Mouse (Mus musculus) forebrain, embryonic 13.5 days (tissue): ENCODE measurements around the gene Ndufa11. TPM values are rescaled to one million over a fixed set of nuclear protein-coding genes. Genes with fewer than 3 reads are reported as not detected.

Source experiments
- ATAC-seq: fragments of 200-750 bp; cut with Nextera tagmentation; 2 replicates; pipeline ENCODE4 v1.8.0; 2017
- H3K27ac ChIP-seq: fragments of 300-500 bp; sonication (generic); 2 replicates; pipeline ENCODE4 v1.5.1; 2015; ENCODE audit warnings: inconsistent platforms, mild to moderate bottlenecking, moderate library complexity
- H3K27me3 ChIP-seq: fragments of 300-500 bp; sonication (generic); 2 replicates; pipeline ENCODE4 v1.6.1; 2015; ENCODE audit warnings: mild to moderate bottlenecking, inconsistent platforms
- H3K36me3 ChIP-seq: fragments of 300-500 bp; sonication (generic); 2 replicates; pipeline ENCODE4 v1.6.1; 2015; ENCODE audit warnings: mild to moderate bottlenecking, inconsistent platforms; ENCODE audit not compliant: poor library complexity, severe bottlenecking
- H3K4me1 ChIP-seq: fragments of 300-500 bp; sonication (generic); 2 replicates; pipeline ENCODE4 v1.6.1; 2015; ENCODE audit warnings: inconsistent platforms
- H3K4me2 ChIP-seq: fragments of 300-500 bp; sonication (generic); 2 replicates; pipeline ENCODE4 v1.6.1; 2015; ENCODE audit warnings: inconsistent platforms, mild to moderate bottlenecking, moderate library complexity
- H3K4me3 ChIP-seq: fragments of 300-500 bp; sonication (generic); 2 replicates; pipeline ENCODE4 v1.5.1; 2015; ENCODE audit warnings: mild to moderate bottlenecking, inconsistent platforms
- H3K9ac ChIP-seq: fragments of 300-500 bp; sonication (generic); 2 replicates; pipeline ENCODE4 v1.6.1; 2015; ENCODE audit warnings: mild to moderate bottlenecking, inconsistent platforms
- H3K9me3 ChIP-seq: fragments of 300-500 bp; sonication (generic); replicated peaks from 2 replicates; pipeline ENCODE4 v1.6.1; 2016; ENCODE audit warnings: inconsistent platforms
- WGBS: fragments of 180-500 bp; shearing (Covaris S2); methylation state at CpG from one replicate; pipeline ENCODE4 v1.1.7; 2015; 5-methylcytosine and 5-hydroxymethylcytosine counted together
- polyA plus RNA-seq: library from polyadenylated mRNA; unstranded; fragments of >200 nt; fragmentation: Nextera tagmentation; extraction: Ambion mirVana; gene quantifications from 2 replicates; pipeline ENCODE4 v1.2.1, GENCODE M21; 2015

The Ndufa11 gene
- 433 and 459 TPM in 2 replicates for polyA plus RNA-seq

DNA sequence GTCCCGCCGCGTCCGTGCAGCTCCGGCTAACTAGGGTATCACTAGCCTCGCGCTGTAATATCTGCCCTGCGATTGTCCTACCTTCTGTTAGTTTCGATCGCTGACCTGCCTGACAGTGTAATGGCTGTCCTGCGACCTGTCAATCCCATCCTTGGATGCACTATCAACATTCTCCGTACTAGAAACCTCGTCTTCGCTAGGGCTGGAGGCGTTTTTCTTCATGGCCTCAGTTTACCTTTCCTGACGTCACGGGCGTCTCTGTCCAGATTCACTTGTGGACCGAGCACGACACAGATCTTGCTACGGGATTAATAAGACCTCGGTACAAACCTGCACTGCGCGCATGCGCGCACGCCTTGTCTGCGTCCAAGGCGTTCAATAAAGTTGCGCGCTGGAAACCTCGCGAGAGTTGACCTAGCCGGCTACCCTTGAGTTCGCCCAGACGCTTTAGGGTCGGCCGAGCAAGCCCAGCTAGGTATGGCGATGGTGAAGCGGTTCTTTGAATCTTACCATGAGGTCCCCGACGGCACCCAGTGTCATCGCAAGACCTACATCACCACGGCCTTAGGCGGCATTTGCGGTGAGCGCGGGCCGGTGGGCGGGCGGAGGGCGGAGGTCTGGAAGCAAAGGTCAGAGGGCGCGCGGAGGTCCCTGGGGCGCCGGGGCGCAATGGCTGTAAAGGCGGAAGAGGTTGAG, at the start of gene Ndufa11, which contains the start of gene Vmac:
Gene Ndufa11, plus strand, starts transcription at position 405 of the 696 bp plus-strand sequence.
Gene Vmac, minus strand, starts transcription at position 660 of the 696 bp plus-strand sequence.
- Histone ChIP-seq H3K27ac (peak within 1 kb of the TSS; percentile 86), H3K9ac (peak within 1 kb of the TSS; percentile 90), H3K9me3 (no peaks in the 10 kb centered on the region), H3K36me3 (peaks cover 24% of the 10 kb centered on the region), H3K4me2 (peak within 1 kb of the TSS; percentile 74), H3K27me3 (no peaks in the 10 kb centered on the region), H3K4me3 (peak within 1 kb of the TSS; percentile 77), H3K4me1 (peaks cover 29% of the 10 kb centered on the region)
- WGBS, result under 1% methylated on average over 59 of the region's 59 CpGs
- peak; percentile 80 for ATAC-seq

DNA sequence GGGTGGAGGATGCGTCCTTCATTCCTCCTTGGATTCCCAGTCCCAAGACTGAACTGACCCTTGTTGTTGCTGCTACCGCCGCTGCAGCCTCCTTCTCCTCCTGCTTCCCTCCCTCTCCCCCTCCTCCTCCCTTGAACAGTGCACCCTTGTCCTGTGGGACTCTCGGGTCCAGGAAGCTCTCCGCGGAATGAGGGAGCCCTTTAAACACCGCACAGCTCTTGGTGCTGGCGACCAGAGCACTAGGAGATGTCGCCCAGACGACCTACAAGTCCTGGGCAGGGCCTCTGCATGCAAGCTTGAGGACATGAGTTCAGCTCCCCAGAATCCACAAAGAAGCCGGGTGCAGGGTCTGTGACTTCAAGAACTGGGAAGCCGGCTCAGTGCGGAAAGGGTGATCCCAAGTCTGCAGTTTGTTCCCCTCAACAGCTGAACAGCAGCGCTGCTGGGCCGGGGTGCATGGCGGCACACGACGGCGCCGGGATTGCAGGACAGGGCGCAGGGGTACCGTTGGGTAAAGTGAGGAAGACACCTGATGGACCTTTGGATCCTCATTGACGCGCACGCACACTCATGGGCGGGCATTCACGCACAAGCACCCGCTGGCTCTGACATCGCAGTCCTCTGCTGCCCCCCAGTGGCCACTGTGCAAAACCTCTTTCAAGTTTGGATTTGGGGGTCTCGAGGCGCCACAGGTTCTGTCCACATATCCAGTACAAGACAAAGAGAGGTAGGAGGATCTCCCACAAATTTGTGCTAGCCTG, 49.0 kb upstream of the Ndufa11 start:
- H3K27me3 ChIP-seq, result peaks cover 17% of the 10 kb centered on the region
- peak overlapping the region; percentile 81 for H3K4me2 ChIP-seq
- WGBS, result 5% methylated on average over 31 of the region's 31 CpGs
- peak overlapping the region; percentile 58 for H3K9ac ChIP-seq
- peak overlapping the region; percentile 41 for H3K4me3 ChIP-seq
- H3K4me1 ChIP-seq, result peaks cover 17% of the 10 kb centered on the region
- no peaks in the 10 kb centered on the region for H3K9me3 ChIP-seq
- no peaks in the 10 kb centered on the region for H3K36me3 ChIP-seq
- H3K27ac ChIP-seq, result no peak overlapping the region
- peak; percentile 25; the same call in 1 of the 2 replicates for ATAC-seq

- Histone ChIP-seq H3K9me3 (no peaks in the 10 kb centered on the region), H3K4me2 (no peak overlapping the region), H3K27me3 (peaks cover 17% of the 10 kb centered on the region), H3K4me1 (peaks cover 19% of the 10 kb centered on the region), H3K9ac (no peak overlapping the region), H3K36me3 (no peaks in the 10 kb centered on the region), H3K4me3 (no peak overlapping the region), H3K27ac (no peak overlapping the region)
- 88% methylated on average over 8 of the region's 8 CpGs for WGBS
- no peak for ATAC-seq
These were observed 47.8 kb upstream of the Ndufa11 start for GRCm38 (mm10) chr17:56669766-56670165.

DNA sequence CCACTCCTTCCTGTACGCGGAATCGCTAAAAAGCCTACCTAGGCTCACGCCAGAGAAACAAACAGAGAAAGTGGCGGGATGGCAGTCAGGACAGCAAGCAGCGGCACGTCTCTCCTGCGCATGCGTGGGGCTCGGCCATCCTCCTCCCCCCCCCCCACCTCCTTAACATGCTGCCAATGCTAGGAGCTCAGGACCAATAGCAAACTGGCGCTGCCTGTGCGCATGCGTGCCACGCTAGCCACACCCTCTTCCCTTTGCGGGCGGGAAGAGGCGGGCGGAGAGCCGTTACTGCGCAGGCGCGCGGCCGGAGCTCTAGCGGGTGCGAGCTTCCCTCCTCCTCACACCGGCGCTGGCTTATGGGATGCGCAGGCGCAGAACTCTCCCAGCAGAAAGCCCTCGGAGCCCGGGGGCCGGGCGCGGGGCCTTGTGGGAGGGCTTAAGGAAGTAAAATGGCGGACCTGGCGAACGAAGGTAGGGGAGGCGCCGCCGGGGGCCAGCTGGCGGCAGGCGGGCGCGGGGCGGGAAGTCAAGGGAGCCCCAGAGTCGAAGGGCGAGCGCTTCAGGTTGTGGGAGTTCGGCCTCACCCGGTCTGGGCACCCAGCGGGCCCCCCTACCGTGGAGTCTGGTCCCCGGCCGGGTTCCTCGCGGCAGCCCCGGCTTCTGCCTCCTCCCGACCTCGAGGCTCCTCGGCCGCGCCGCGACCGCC, 44.5 kb upstream of the Ndufa11 start, which contains the start of gene Ranbp3:
Gene Ranbp3, plus strand, starts transcription at position 354 of the 706 bp plus-strand sequence.
- Histone ChIP-seq H3K27ac (peak within 1 kb of the TSS; percentile 86), H3K4me1 (peaks cover 44% of the 10 kb centered on the region), H3K27me3 (peaks cover 2% of the 10 kb centered on the region), H3K9me3 (no peaks in the 10 kb centered on the region), H3K4me3 (peak within 1 kb of the TSS; percentile 99), H3K4me2 (peak within 1 kb of the TSS; percentile 86), H3K9ac (peak within 1 kb of the TSS; percentile 98), H3K36me3 (peaks cover 29% of the 10 kb centered on the region)
- peak; percentile 86 for ATAC-seq
- WGBS, result 0% methylated on average over 58 of the region's 66 CpGs

DNA sequence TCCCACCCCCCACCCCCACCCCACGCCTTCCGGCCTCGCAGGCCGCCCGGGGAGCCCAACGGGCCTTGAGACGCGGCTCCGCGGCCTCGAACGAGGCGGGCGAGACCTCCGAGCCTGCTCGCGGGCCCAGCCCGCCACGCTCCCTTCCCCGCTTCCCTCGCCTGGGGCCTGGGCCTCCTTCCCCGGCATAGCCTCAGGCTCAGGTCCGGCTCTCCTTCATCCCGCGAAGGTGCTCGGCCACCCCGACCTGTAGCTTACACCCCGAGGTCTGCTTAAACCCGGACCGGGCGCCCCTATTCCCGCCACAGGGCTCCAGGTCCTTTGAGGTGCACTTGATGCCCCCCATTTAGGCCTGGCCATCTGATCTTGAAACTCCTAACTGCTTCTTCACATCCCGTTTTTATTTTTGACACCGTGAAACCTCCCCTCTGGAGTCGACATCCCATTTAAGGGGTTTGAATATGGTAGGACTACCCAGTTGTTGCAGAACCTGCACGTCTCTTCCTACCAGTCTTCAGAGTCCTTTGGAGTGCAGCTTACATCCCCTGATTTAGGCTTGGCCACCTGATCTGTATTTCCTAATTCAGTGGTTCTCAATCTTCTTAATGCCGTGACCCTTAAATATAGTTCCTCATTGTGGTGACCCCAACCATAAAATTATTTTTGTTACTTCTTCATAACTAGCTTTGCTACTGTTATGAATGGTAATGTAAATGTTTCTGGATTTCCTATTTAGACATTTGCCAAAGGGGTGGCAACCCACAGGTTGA, 43.7 kb upstream of the Ndufa11 start:
- peak; percentile 25 for ATAC-seq
- Histone ChIP-seq H3K9ac (peak overlapping the region; percentile 98), H3K27me3 (no peaks in the 10 kb centered on the region), H3K27ac (peak overlapping the region; percentile 73), H3K4me2 (peak overlapping the region; percentile 86), H3K36me3 (peaks cover 29% of the 10 kb centered on the region), H3K4me1 (peaks cover 38% of the 10 kb centered on the region), H3K4me3 (peak overlapping the region; percentile 99), H3K9me3 (no peaks in the 10 kb centered on the region)
- 2% methylated on average over 37 of the region's 37 CpGs for WGBS

DNA sequence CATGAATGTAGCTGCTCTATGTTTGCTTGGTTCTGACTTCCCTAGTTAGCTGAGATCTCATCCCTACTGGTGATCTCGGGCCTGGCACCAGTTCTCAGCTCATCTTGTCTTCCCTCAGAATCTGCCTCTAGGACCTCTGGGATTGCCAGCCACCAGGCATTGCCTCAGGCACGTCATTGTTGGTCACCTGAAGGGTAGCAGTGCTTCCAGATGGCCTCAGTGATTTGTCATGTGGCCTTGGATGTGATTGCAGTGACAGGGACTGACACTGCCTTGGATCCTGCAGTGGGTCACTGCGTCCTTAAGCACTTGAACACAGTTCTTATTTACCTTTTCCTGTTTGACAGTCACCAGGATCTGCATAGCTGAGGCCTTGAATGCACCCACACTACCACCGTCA, 35.8 kb upstream of the Ndufa11 start:
- 82% methylated on average over 4 of the region's 4 CpGs for WGBS
- Histone ChIP-seq H3K9me3 (no peaks in the 10 kb centered on the region), H3K4me2 (no peak overlapping the region), H3K9ac (no peak overlapping the region), H3K27me3 (no peaks in the 10 kb centered on the region), H3K36me3 (peaks cover 78% of the 10 kb centered on the region), H3K4me3 (no peak overlapping the region), H3K27ac (no peak overlapping the region), H3K4me1 (peaks cover 22% of the 10 kb centered on the region)
- no peak for ATAC-seq

DNA sequence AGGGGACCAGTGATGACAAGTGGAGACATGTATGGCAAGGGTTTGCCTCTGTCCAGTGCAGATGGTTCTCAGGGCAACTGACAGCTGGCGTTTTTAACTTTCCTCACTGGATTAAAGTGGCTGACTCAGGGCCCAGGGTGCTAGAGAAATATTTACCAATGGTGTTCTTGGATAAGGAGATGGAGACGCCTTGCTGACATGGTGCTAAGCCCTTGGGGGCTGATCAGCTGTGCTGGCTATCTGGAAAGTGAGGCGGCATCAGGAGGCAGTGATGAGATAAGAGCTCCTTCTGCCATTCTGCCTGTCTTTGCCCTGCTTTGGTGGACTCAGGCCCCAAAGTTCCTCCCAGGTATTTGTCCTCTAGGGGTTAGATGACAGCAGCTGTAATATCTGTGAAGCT, 34.7 kb upstream of the Ndufa11 start:
- ATAC-seq, result no peak
- Histone ChIP-seq H3K27me3 (no peaks in the 10 kb centered on the region), H3K4me3 (no peak overlapping the region), H3K9ac (no peak overlapping the region), H3K9me3 (no peaks in the 10 kb centered on the region), H3K4me1 (peaks cover 17% of the 10 kb centered on the region), H3K4me2 (no peak overlapping the region), H3K27ac (no peak overlapping the region), H3K36me3 (peaks cover 78% of the 10 kb centered on the region)
- WGBS, result 80% methylated on average over 3 of the region's 3 CpGs

GRCm38 (mm10) chr17:56683546-56684140, 33.9 kb upstream of the Ndufa11 start:
- H3K9me3 ChIP-seq, result no peaks in the 10 kb centered on the region
- no peak overlapping the region for H3K9ac ChIP-seq
- WGBS, result 88% methylated on average over 5 of the region's 5 CpGs

GRCm38 (mm10) chr17:56684649-56685048, 32.9 kb upstream of the Ndufa11 start:
- Histone ChIP-seq H3K9me3 (no peaks in the 10 kb centered on the region), H3K4me3 (no peak overlapping the region), H3K36me3 (peaks cover 87% of the 10 kb centered on the region), H3K4me2 (no peak overlapping the region), H3K27me3 (no peaks in the 10 kb centered on the region), H3K9ac (peak overlapping the region; percentile 21; the same call in 1 of the 2 replicates), H3K27ac (no peak overlapping the region), H3K4me1 (peaks cover 17% of the 10 kb centered on the region)
- no peak for ATAC-seq
- 90% methylated on average over 2 of the region's 2 CpGs for WGBS

More at GRCm38 (mm10) chr17:56683546-56684140, 33.9 kb upstream of the Ndufa11 start:
- peaks cover 83% of the 10 kb centered on the region for H3K36me3 ChIP-seq
- peaks cover 17% of the 10 kb centered on the region for H3K4me1 ChIP-seq
- no peak overlapping the region for H3K4me3 ChIP-seq
- ATAC-seq, result no peak
- H3K27me3 ChIP-seq, result no peaks in the 10 kb centered on the region
- no peak overlapping the region for H3K27ac ChIP-seq
- no peak overlapping the region for H3K4me2 ChIP-seq

DNA sequence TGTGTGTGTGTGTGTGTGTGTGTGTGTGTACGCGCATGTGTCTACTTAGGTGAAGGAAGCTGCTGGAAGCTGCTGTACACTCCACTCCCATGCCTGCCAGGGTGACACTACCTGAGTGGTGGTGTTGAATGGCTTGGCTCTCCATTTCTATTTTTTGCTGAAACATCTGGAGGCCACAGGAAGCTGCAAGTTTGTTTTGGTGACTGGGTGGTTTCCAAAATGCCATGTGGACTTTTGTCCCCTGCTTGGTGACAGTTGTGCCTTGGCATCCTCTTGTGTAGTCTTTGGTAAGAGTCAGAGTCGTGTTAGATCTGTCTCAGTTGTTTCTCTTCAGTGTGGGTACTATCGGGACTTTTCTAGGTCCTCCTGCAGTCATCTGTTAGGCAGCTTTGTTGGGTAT, 30.8 kb upstream of the Ndufa11 start:
- peaks cover 89% of the 10 kb centered on the region for H3K36me3 ChIP-seq

GRCm38 (mm10) chr17:56688045-56688444, 29.5 kb upstream of the Ndufa11 start:
- Histone ChIP-seq H3K36me3 (peaks cover 89% of the 10 kb centered on the region), H3K9me3 (no peaks in the 10 kb centered on the region), H3K9ac (no peak overlapping the region), H3K4me2 (no peak overlapping the region), H3K27ac (no peak overlapping the region), H3K4me1 (peaks cover 18% of the 10 kb centered on the region), H3K27me3 (no peaks in the 10 kb centered on the region), H3K4me3 (no peak overlapping the region)
- no peak for ATAC-seq

More for the DNA sequence above, 30.8 kb upstream of the Ndufa11 start:
- Histone ChIP-seq H3K4me2 (no peak overlapping the region), H3K27ac (no peak overlapping the region), H3K27me3 (no peaks in the 10 kb centered on the region), H3K4me3 (no peak overlapping the region), H3K9ac (no peak overlapping the region), H3K9me3 (no peaks in the 10 kb centered on the region), H3K4me1 (peaks cover 12% of the 10 kb centered on the region)
- 91% methylated on average over 4 of the region's 4 CpGs for WGBS
- ATAC-seq, result no peak
